Mouse (Mus musculus): ENCODE data around the gene Tbck. TPM values are rescaled to one million over a fixed set of nuclear protein-coding genes. Genes with fewer than 3 reads are reported as not detected.

Gene Tbck
- polyA plus RNA-seq, 1 experiment from 2014 or later = 14.8 TPM

DNA sequence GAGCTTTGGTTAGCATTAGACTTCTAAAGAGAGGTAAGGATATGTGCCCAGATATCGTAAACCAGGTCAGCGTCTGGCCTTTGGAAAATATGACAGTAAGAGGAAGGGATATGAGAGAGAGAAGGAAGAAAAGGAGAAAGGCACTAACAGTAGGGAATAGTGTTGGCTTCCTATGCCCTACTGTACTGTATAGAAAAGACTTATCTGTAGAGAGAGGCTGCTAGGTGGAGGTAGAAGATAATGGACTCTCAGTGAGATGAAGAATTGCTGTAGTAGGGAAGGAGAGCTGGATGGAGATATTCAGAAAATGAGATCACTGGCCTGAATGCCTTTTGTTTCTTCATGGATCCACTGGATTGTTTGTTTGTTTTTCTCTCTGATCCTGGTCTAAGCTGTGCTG is 97.2 kb downstream of the Tbck start:
- 92% methylated on average over 2 of the region's 2 CpGs for WGBS
- Histone ChIP-seq H3K27me3 (ENCODE audit: insufficient read depth, poor library complexity, severe bottlenecking) (no peaks in the 10 kb centered on the region), H3K4me1 (0 out of 2 replicates have a peak, but pooled peaks cover 3% of the 10 kb centered on the region), H3K4me3 (no peak overlapping the region), H3K36me3 (0 out of 2 replicates have a peak, but pooled peaks cover 2% of the 10 kb centered on the region), H3K9me3 (no peaks in the 10 kb centered on the region), H3K27ac (no peak overlapping the region)
- DNase-seq (ENCODE audit: low spot score) = no peak

DNA sequence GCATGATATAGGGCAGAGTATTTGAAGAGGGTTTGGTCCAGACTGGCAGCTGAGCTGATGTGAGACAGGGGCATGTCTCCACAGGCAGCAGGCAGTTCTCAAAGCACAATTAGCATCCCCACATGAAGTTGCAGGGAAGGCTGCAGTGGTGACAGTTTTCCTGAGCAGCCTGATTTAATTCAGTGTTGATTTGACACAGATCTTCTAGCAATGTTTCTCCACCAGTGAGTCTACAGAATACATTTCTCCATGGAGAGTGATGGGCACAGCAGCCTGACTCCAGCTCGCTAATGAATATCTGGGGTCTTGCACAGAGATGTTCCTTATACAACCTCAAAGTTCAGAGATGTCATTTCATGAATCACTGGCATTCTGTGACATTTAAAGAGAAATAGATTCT is 99.1 kb downstream of the Tbck start:
- Histone ChIP-seq H3K27ac (no peak overlapping the region), H3K36me3 (0 out of 2 replicates have a peak, but pooled peaks cover 3% of the 10 kb centered on the region), H3K9me3 (no peaks in the 10 kb centered on the region), H3K27me3 (ENCODE audit: insufficient read depth, poor library complexity, severe bottlenecking) (no peaks in the 10 kb centered on the region), H3K4me3 (no peak overlapping the region), H3K4me1 (0 out of 2 replicates have a peak, but pooled peaks cover 3% of the 10 kb centered on the region)
- no peak for DNase-seq (ENCODE audit: low spot score)
- 94% methylated on average over 1 of the region's 1 CpGs for WGBS

- WGBS = 86% methylated on average over 6 of the region's 6 CpGs
- Histone ChIP-seq H3K4me3 (no peak overlapping the region), H3K27me3 (ENCODE audit: insufficient read depth, poor library complexity, severe bottlenecking) (no peaks in the 10 kb centered on the region), H3K36me3 (0 out of 2 replicates have a peak, but pooled peaks cover 3% of the 10 kb centered on the region), H3K4me1 (0 out of 2 replicates have a peak, but pooled peaks cover 3% of the 10 kb centered on the region), H3K9me3 (no peaks in the 10 kb centered on the region), H3K27ac (no peak overlapping the region)
- no peak for DNase-seq (ENCODE audit: low spot score)
These were observed 100.8 kb downstream of the Tbck start for GRCm38 (mm10) chr3:132784732-132785131.

DNA sequence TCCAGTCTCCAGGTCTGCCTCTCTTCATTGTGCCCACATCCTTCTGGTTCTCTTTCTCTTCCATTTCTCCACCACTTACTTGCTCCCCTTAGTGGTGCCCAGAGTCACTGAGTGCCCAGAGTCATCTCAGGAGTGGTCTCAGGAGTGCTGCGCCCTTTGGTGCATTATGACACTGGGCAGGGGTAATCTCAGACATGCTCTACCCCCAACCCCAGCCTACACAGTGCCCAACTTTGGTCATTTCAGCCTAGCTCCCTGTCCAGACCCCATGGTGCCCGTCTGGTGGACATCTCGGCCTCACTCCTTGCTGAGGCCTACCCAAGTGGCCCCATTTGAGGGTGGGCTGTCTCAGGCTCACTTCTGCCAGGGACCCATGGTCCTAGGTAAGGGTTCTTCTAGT is 102.7 kb downstream of the Tbck start:
- WGBS = 82% methylated on average over 3 of the region's 3 CpGs
- no peak for DNase-seq (ENCODE audit: low spot score)
- Histone ChIP-seq H3K4me1 (no peaks in the 10 kb centered on the region), H3K27me3 (ENCODE audit: insufficient read depth, poor library complexity, severe bottlenecking) (no peaks in the 10 kb centered on the region), H3K36me3 (0 out of 2 replicates have a peak, but pooled peaks cover 3% of the 10 kb centered on the region), H3K9me3 (no peaks in the 10 kb centered on the region), H3K27ac (no peak overlapping the region), H3K4me3 (no peak overlapping the region)

GRCm38 (mm10) chr3:132787775-132788174 is 103.8 kb downstream of the Tbck start:
- no peak for DNase-seq (ENCODE audit: low spot score)
- Histone ChIP-seq H3K4me1 (no peaks in the 10 kb centered on the region), H3K36me3 (0 out of 2 replicates have a peak, but pooled peaks cover 3% of the 10 kb centered on the region), H3K4me3 (no peak overlapping the region), H3K9me3 (no peaks in the 10 kb centered on the region), H3K27ac (no peak overlapping the region), H3K27me3 (ENCODE audit: insufficient read depth, poor library complexity, severe bottlenecking) (no peaks in the 10 kb centered on the region)
- WGBS = 92% methylated on average over 4 of the region's 4 CpGs

GRCm38 (mm10) chr3:132791140-132791539 is 107.2 kb downstream of the Tbck start:
- Histone ChIP-seq H3K4me3 (no peak overlapping the region), H3K27ac (no peak overlapping the region), H3K9me3 (no peaks in the 10 kb centered on the region), H3K27me3 (ENCODE audit: insufficient read depth, poor library complexity, severe bottlenecking) (no peaks in the 10 kb centered on the region), H3K36me3 (peaks cover 4% of the 10 kb centered on the region; the same call in 1 of the 2 replicates), H3K4me1 (no peaks in the 10 kb centered on the region)
- DNase-seq (ENCODE audit: low spot score) = no peak
- 87% methylated on average over 4 of the region's 4 CpGs for WGBS

DNA sequence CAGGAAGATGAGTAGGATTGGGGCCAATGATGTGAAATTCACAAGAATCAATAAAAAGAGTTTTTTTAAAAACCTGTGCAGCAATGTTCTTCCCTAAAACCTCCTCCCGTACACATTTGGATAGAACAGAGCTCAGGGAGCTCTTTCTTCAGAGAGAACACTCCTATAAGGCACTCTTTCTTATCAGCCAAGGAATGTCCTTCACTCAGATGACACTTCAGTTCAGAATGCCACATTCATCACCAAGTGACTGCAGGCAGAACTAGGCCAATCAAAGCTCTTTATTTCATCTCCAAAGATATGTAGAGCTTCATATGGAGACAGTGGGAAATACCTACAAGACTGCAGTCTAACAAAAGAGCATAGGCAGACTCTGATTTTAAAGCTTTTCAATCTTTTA is 116.3 kb downstream of the Tbck start:
- peaks cover 11% of the 10 kb centered on the region; the same call in 1 of the 2 replicates for H3K4me1 ChIP-seq
- 26% methylated on average over 1 of the region's 1 CpGs for WGBS
- H3K9me3 ChIP-seq = no peaks in the 10 kb centered on the region

DNA sequence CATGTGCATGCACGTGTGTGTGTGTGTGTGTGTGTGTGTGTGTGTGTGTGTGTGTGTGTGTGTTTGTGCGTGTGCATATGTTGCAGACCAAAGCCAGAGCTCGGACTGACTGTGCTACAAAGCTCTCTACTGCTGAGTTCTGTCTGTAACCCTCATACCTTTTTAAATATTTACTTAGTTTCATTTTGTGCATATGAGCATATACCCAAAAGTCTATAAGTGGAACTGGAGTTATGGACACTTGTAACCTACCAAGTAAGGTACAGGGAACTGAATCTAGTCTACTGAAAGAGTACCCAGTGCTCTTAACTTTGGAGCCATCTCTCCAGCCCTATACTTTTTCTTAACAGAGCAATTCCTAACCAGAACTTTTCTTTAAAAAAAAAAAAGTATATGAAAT is 118.0 kb downstream of the Tbck start:
- no peak for DNase-seq (ENCODE audit: low spot score)
- WGBS = 85% methylated on average over 3 of the region's 3 CpGs

More for the DNA sequence above, 116.3 kb downstream of the Tbck start:
- H3K27ac ChIP-seq = peak overlapping the region; percentile 29; the same call in 1 of the 2 replicates
- no peaks in the 10 kb centered on the region for H3K27me3 ChIP-seq (ENCODE audit: insufficient read depth, poor library complexity, severe bottlenecking)
- H3K36me3 ChIP-seq = peaks cover 23% of the 10 kb centered on the region
- DNase-seq (ENCODE audit: low spot score) = no peak
- H3K4me3 ChIP-seq = no peak overlapping the region

GRCm38 (mm10) chr3:132807888-132808579 is 124.1 kb downstream of the Tbck start:
- Histone ChIP-seq H3K36me3 (peaks cover 7% of the 10 kb centered on the region; the same call in 1 of the 2 replicates), H3K27me3 (ENCODE audit: insufficient read depth, poor library complexity, severe bottlenecking) (no peaks in the 10 kb centered on the region), H3K4me3 (no peak overlapping the region), H3K27ac (no peak overlapping the region), H3K4me1 (peaks cover 9% of the 10 kb centered on the region), H3K9me3 (no peaks in the 10 kb centered on the region)
- WGBS = 73% methylated on average over 2 of the region's 2 CpGs
- no peak for DNase-seq (ENCODE audit: low spot score)

More for the DNA sequence above, 118.0 kb downstream of the Tbck start:
- Histone ChIP-seq H3K9me3 (no peaks in the 10 kb centered on the region), H3K27ac (no peak overlapping the region; the same call in 1 of the 2 replicates), H3K27me3 (ENCODE audit: insufficient read depth, poor library complexity, severe bottlenecking) (no peaks in the 10 kb centered on the region), H3K4me1 (peaks cover 11% of the 10 kb centered on the region; the same call in 1 of the 2 replicates), H3K36me3 (peaks cover 13% of the 10 kb centered on the region), H3K4me3 (no peak overlapping the region)

- Histone ChIP-seq H3K4me1 (peaks cover 18% of the 10 kb centered on the region), H3K36me3 (0 out of 2 replicates have a peak, but pooled peaks cover 4% of the 10 kb centered on the region), H3K4me3 (no peak overlapping the region), H3K27ac (no peak overlapping the region), H3K27me3 (ENCODE audit: insufficient read depth, poor library complexity, severe bottlenecking) (no peaks in the 10 kb centered on the region), H3K9me3 (no peaks in the 10 kb centered on the region)
- no peak for DNase-seq (ENCODE audit: low spot score)
- WGBS = 84% methylated on average over 3 of the region's 3 CpGs
These were observed 125.0 kb downstream of the Tbck start for GRCm38 (mm10) chr3:132808951-132809350.

DNA sequence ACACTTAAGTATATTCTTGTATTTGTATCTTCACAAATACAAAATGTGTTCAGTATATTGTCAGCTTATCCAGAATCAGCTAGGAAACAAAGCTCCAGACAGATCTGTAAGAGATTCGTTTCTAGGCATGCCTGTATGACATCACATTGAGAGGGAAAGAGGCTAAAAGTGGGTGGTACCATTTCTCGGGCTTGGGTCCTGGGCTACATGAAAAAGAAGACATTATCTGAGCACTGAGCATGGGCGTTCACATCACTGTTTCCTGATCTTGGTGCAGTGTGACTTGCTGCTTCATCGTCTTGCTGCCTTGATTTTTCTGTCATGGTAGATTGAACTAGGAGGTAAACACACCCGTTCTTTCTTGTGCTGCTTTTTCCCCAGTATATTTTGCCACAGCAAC is 127.8 kb downstream of the Tbck start:
- WGBS = 52% methylated on average over 5 of the region's 5 CpGs
- Histone ChIP-seq H3K4me3 (no peak overlapping the region), H3K9me3 (no peaks in the 10 kb centered on the region), H3K4me1 (peaks cover 34% of the 10 kb centered on the region), H3K27me3 (ENCODE audit: insufficient read depth, poor library complexity, severe bottlenecking) (no peaks in the 10 kb centered on the region), H3K36me3 (0 out of 2 replicates have a peak, but pooled peaks cover 4% of the 10 kb centered on the region), H3K27ac (peak overlapping the region; percentile 62; the same call in 1 of the 2 replicates)
- DNase-seq (ENCODE audit: low spot score) = no peak

DNA sequence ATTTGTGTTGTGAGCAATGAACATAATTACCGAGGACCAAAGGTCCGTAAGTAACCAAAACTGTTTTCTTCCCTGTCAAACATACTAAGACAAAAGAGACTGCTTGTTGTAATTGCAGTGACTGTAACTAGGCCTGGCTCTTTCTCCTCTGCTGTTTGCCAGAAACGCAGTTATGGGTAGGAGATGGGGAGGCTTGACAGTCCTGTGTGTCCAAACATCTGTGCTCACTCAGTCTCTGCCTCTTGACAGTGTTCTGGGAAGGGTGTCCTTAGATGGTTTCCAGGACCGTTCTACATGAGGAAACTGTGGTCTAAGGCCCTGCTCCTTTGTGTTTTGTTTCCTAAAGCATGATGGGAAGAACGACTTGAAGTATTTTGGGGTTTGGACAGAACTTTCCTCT is 128.4 kb downstream of the Tbck start:
- peaks cover 34% of the 10 kb centered on the region for H3K4me1 ChIP-seq
- no peak overlapping the region for H3K4me3 ChIP-seq
- WGBS = 52% methylated on average over 5 of the region's 5 CpGs
- no peaks in the 10 kb centered on the region for H3K9me3 ChIP-seq
- peak overlapping the region; percentile 62; the same call in 1 of the 2 replicates for H3K27ac ChIP-seq
- H3K27me3 ChIP-seq (ENCODE audit: insufficient read depth, poor library complexity, severe bottlenecking) = no peaks in the 10 kb centered on the region
- no peak for DNase-seq (ENCODE audit: low spot score)
- H3K36me3 ChIP-seq = 0 out of 2 replicates have a peak, but pooled peaks cover under 1% of the 10 kb centered on the region

DNA sequence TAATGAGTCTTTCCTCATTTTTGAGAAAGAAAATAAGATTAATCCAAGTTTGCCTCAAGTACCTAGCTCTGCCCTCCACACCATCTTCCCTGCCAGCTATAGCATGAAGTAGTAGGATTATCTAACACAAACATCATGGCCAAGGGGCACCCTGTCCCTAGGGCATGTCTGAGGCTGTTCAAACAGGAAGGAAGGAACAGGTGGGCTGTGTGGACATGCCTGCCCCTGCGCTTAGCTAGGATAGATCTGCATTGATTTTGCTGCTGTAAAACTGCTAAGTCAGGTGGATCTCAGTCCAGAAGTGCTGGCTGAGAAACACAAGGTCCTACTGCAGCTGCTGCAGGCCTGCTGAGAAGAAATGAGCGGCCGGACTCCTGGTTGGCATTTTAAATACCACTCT is 129.2 kb downstream of the Tbck start:
- DNase-seq (ENCODE audit: low spot score) = no peak
- 87% methylated on average over 3 of the region's 3 CpGs for WGBS
- H3K36me3 ChIP-seq = no peaks in the 10 kb centered on the region
- H3K4me1 ChIP-seq = peaks cover 34% of the 10 kb centered on the region
- peak overlapping the region; percentile 59; the same call in 1 of the 2 replicates for H3K27ac ChIP-seq
- H3K27me3 ChIP-seq (ENCODE audit: insufficient read depth, poor library complexity, severe bottlenecking) = no peaks in the 10 kb centered on the region
- no peaks in the 10 kb centered on the region for H3K9me3 ChIP-seq
- no peak overlapping the region for H3K4me3 ChIP-seq

All from heart, embryonic 10.5 days (tissue).